Mouse (Mus musculus) heart, embryonic 15.5 days (tissue): Measurements from ENCODE around the gene Zfp664. TPM values are rescaled to one million over a fixed set of nuclear protein-coding genes. Genes with fewer than 3 reads are reported as not detected.

ENCODE experiments used
- ATAC-seq: fragments of 200-750 bp; cut with Nextera tagmentation; replicated peaks from 2 replicates; pipeline ENCODE4 v1.8.0; 2017; ENCODE audit warnings: low read depth, moderate TSS enrichment; ENCODE audit not compliant: insufficient number of reproducible peaks, insufficient read depth, low FRiP score
- H3K27ac ChIP-seq: fragments of 300-500 bp; sonication (generic); 2 replicates; pipeline ENCODE4 v1.5.1; 2015; ENCODE audit warnings: mild to moderate bottlenecking, inconsistent platforms
- H3K27me3 ChIP-seq: fragments of 300-500 bp; sonication (generic); 2 replicates; pipeline ENCODE4 v1.6.1; 2015; ENCODE audit warnings: inconsistent platforms
- H3K36me3 ChIP-seq: fragments of 300-500 bp; sonication (generic); 2 replicates; pipeline ENCODE4 v1.6.1; 2015; ENCODE audit warnings: mild to moderate bottlenecking, inconsistent platforms
- H3K4me1 ChIP-seq: fragments of 300-500 bp; sonication (generic); replicated peaks from 2 replicates; pipeline ENCODE4 v1.6.1; 2015; ENCODE audit warnings: inconsistent platforms
- H3K4me2 ChIP-seq: fragments of 300-500 bp; sonication (generic); 2 replicates; pipeline ENCODE4 v1.6.1; 2015; ENCODE audit warnings: inconsistent platforms, mild to moderate bottlenecking, moderate library complexity
- H3K4me3 ChIP-seq: fragments of 300-500 bp; sonication (generic); 2 replicates; pipeline ENCODE4 v1.5.1; 2015; ENCODE audit warnings: mild to moderate bottlenecking, inconsistent platforms
- H3K9ac ChIP-seq: fragments of 300-500 bp; sonication (generic); 2 replicates; pipeline ENCODE4 v1.6.1; 2015; ENCODE audit warnings: mild to moderate bottlenecking, inconsistent platforms
- H3K9me3 ChIP-seq: fragments of 300-500 bp; sonication (generic); replicated peaks from 2 replicates; pipeline ENCODE4 v1.6.1; 2016; ENCODE audit warnings: inconsistent platforms
- WGBS: fragments of 180-500 bp; shearing (Covaris S2); methylation state at CpG from one replicate; pipeline ENCODE4 v1.1.7; 2015; ENCODE audit warnings: mixed read lengths; 5-methylcytosine and 5-hydroxymethylcytosine counted together
- polyA plus RNA-seq: library from polyadenylated mRNA; unstranded; fragments of >200 nt; fragmentation: Nextera tagmentation; extraction: Ambion mirVana; gene quantifications from 2 replicates; pipeline ENCODE4 v1.2.1, GENCODE M21; 2015

Gene Zfp664
- polyA plus RNA-seq, 1 experiment from 2014 or later = 52.2 TPM

GRCm38 (mm10) chr5:124873096-124873495, 10.6 kb downstream of the Zfp664 start:
- Histone ChIP-seq H3K9me3 (no peaks in the 10 kb centered on the region), H3K4me2 (no peak overlapping the region), H3K4me3 (no peak overlapping the region), H3K9ac (no peak overlapping the region), H3K36me3 (no peaks in the 10 kb centered on the region), H3K27me3 (no peaks in the 10 kb centered on the region), H3K4me1 (peaks cover 49% of the 10 kb centered on the region), H3K27ac (peak overlapping the region; percentile 45; the same call in 1 of the 2 replicates)
- ATAC-seq = no peak
- WGBS = 76% methylated on average over 3 of the region's 3 CpGs

GRCm38 (mm10) chr5:124873890-124874601, 11.6 kb downstream of the Zfp664 start:
- Histone ChIP-seq H3K4me2 (no peak overlapping the region), H3K9me3 (no peaks in the 10 kb centered on the region), H3K9ac (no peak overlapping the region), H3K27ac (no peak overlapping the region), H3K27me3 (no peaks in the 10 kb centered on the region), H3K4me1 (peaks cover 49% of the 10 kb centered on the region), H3K4me3 (no peak overlapping the region), H3K36me3 (no peaks in the 10 kb centered on the region)
- ATAC-seq = no peak
- WGBS = 60% methylated on average over 6 of the region's 6 CpGs

GRCm38 (mm10) chr5:124879251-124879650, 16.8 kb downstream of the Zfp664 start:
- H3K27me3 ChIP-seq = no peaks in the 10 kb centered on the region
- no peak overlapping the region for H3K4me3 ChIP-seq
- no peaks in the 10 kb centered on the region for H3K9me3 ChIP-seq
- no peak for ATAC-seq
- H3K27ac ChIP-seq = no peak overlapping the region
- 81% methylated on average over 4 of the region's 4 CpGs for WGBS
- H3K4me1 ChIP-seq = peaks cover 7% of the 10 kb centered on the region
- no peak overlapping the region for H3K4me2 ChIP-seq
- no peaks in the 10 kb centered on the region for H3K36me3 ChIP-seq
- H3K9ac ChIP-seq = no peak overlapping the region

GRCm38 (mm10) chr5:124879801-124880200, 17.3 kb downstream of the Zfp664 start:
- Histone ChIP-seq H3K27me3 (no peaks in the 10 kb centered on the region), H3K9ac (no peak overlapping the region), H3K27ac (no peak overlapping the region), H3K4me1 (peaks cover 7% of the 10 kb centered on the region), H3K4me2 (no peak overlapping the region), H3K9me3 (no peaks in the 10 kb centered on the region), H3K4me3 (no peak overlapping the region), H3K36me3 (peaks cover 3% of the 10 kb centered on the region)
- WGBS = 79% methylated on average over 6 of the region's 6 CpGs
- no peak for ATAC-seq

- Histone ChIP-seq H3K27me3 (no peaks in the 10 kb centered on the region), H3K9ac (no peak overlapping the region), H3K36me3 (peaks cover 25% of the 10 kb centered on the region), H3K4me3 (no peak overlapping the region), H3K4me2 (no peak overlapping the region), H3K4me1 (no peaks in the 10 kb centered on the region), H3K9me3 (no peaks in the 10 kb centered on the region), H3K27ac (no peak overlapping the region)
- ATAC-seq = no peak
- 86% methylated on average over 6 of the region's 6 CpGs for WGBS
Measured at GRCm38 (mm10) chr5:124883877-124884276, 21.4 kb downstream of the Zfp664 start.

GRCm38 (mm10) chr5:124888661-124889060, 26.2 kb downstream of the Zfp664 start:
- H3K4me2 ChIP-seq = no peak overlapping the region
- H3K9me3 ChIP-seq = no peaks in the 10 kb centered on the region
- no peaks in the 10 kb centered on the region for H3K27me3 ChIP-seq
- no peak overlapping the region for H3K27ac ChIP-seq
- H3K4me1 ChIP-seq = peaks cover 5% of the 10 kb centered on the region
- no peak for ATAC-seq
- peaks cover 27% of the 10 kb centered on the region for H3K36me3 ChIP-seq
- no peak overlapping the region for H3K9ac ChIP-seq
- no peak overlapping the region for H3K4me3 ChIP-seq
- WGBS = 92% methylated on average over 8 of the region's 8 CpGs

GRCm38 (mm10) chr5:124891921-124892370, 29.5 kb downstream of the Zfp664 start:
- Histone ChIP-seq H3K27me3 (no peaks in the 10 kb centered on the region), H3K4me2 (no peak overlapping the region), H3K9ac (no peak overlapping the region), H3K36me3 (peaks cover 5% of the 10 kb centered on the region; the same call in 1 of the 2 replicates), H3K4me1 (peaks cover 5% of the 10 kb centered on the region), H3K27ac (no peak overlapping the region), H3K4me3 (no peak overlapping the region), H3K9me3 (no peaks in the 10 kb centered on the region)
- 54% methylated on average over 3 of the region's 3 CpGs for WGBS
- ATAC-seq = no peak

GRCm38 (mm10) chr5:124896135-124896534, 33.6 kb downstream of the Zfp664 start:
- WGBS = 50% methylated on average over 6 of the region's 8 CpGs
- H3K9me3 ChIP-seq = no peaks in the 10 kb centered on the region
- no peaks in the 10 kb centered on the region for H3K36me3 ChIP-seq
- H3K4me1 ChIP-seq = peaks cover 10% of the 10 kb centered on the region
- H3K9ac ChIP-seq = no peak overlapping the region
- H3K4me3 ChIP-seq = no peak overlapping the region
- H3K4me2 ChIP-seq = no peak overlapping the region
- H3K27me3 ChIP-seq = no peaks in the 10 kb centered on the region
- no peak for ATAC-seq
- H3K27ac ChIP-seq = no peak overlapping the region

- peak overlapping the region; percentile 62 for H3K4me2 ChIP-seq
- H3K27me3 ChIP-seq = no peaks in the 10 kb centered on the region
- H3K27ac ChIP-seq = no peak overlapping the region
- no peaks in the 10 kb centered on the region for H3K9me3 ChIP-seq
- no peaks in the 10 kb centered on the region for H3K36me3 ChIP-seq
- peak overlapping the region; percentile 29 for H3K4me3 ChIP-seq
- 0 out of 2 replicates have a peak overlapping the region, but pooled peaks have one; percentile 26 for H3K9ac ChIP-seq
- H3K4me1 ChIP-seq = peaks cover 5% of the 10 kb centered on the region
- 0 out of 2 replicates have a peak, but pooled peaks have one; percentile 34 for ATAC-seq
- 17% methylated on average over 20 of the region's 20 CpGs for WGBS
Measured at GRCm38 (mm10) chr5:124899945-124900631, 37.6 kb downstream of the Zfp664 start.

- no peaks in the 10 kb centered on the region for H3K27me3 ChIP-seq
- H3K36me3 ChIP-seq = no peaks in the 10 kb centered on the region
- no peak overlapping the region for H3K4me3 ChIP-seq
- H3K4me1 ChIP-seq = peaks cover 5% of the 10 kb centered on the region
- no peak overlapping the region for H3K27ac ChIP-seq
- no peak for ATAC-seq
- H3K9ac ChIP-seq = no peak overlapping the region
- 73% methylated on average over 19 of the region's 19 CpGs for WGBS
- no peaks in the 10 kb centered on the region for H3K9me3 ChIP-seq
- no peak overlapping the region for H3K4me2 ChIP-seq
Measured at GRCm38 (mm10) chr5:124900738-124901490, 38.4 kb downstream of the Zfp664 start.

- H3K36me3 ChIP-seq = no peaks in the 10 kb centered on the region
- H3K27ac ChIP-seq = no peak overlapping the region
- peaks cover 5% of the 10 kb centered on the region for H3K4me1 ChIP-seq
- H3K9ac ChIP-seq = no peak overlapping the region
- no peak overlapping the region for H3K4me2 ChIP-seq
- H3K4me3 ChIP-seq = no peak overlapping the region
- H3K9me3 ChIP-seq = no peaks in the 10 kb centered on the region
- ATAC-seq = no peak
- WGBS = 89% methylated on average over 6 of the region's 6 CpGs
- H3K27me3 ChIP-seq = no peaks in the 10 kb centered on the region
Measured at GRCm38 (mm10) chr5:124901675-124902074, 39.2 kb downstream of the Zfp664 start.
